Mouse (Mus musculus) MEL (cell line): ENCODE measurements around the gene Sept9. TPM values are rescaled to one million over a fixed set of nuclear protein-coding genes. Genes with fewer than 3 reads are reported as not detected.

Source experiments
- DNase-seq: peaks from one replicate; pipeline ENCODE4 v3.0.0; 2011; ENCODE audit warnings: low read depth, low spot score
- H3K27ac ChIP-seq: 2 replicates; pipeline ENCODE4 v1.5.1; 2012; ENCODE audit warnings: low read depth, mild to moderate bottlenecking, control low read depth, low read length, moderate library complexity; ENCODE audit not compliant: control insufficient read depth
- H3K27me3 ChIP-seq, 2 experiments: fragments of 150-350 bp in 1 of 2; sonication (generic) in 1 of 2; 2 replicates each; pipeline ENCODE4 v1.6.1; 2012; ENCODE audit warnings: low read length in 2 of 2, mild to moderate bottlenecking in 2 of 2, improper control_type of control experiment in 1 of 2, moderate library complexity in 1 of 2; ENCODE audit not compliant: insufficient read depth in 2 of 2, control insufficient read depth in 1 of 2
- H3K36me3 ChIP-seq, 2 experiments: 2 replicates each; pipeline ENCODE4 v1.6.1; 2012 to 2014; ENCODE audit warnings: low read length in 2 of 2, improper control_type of control experiment in 1 of 2, inconsistent platforms in 1 of 2, mild to moderate bottlenecking in 1 of 2; ENCODE audit not compliant: insufficient read depth in 2 of 2, control insufficient read depth in 1 of 2
- H3K4me1 ChIP-seq, 2 experiments: fragments of 150-350 bp in 1 of 2; sonication (generic) in 1 of 2; 2 replicates each; pipeline ENCODE4 v1.6.1; 2012; ENCODE audit warnings: low read length in 2 of 2, improper control_type of control experiment in 1 of 2, mild to moderate bottlenecking in 1 of 2; ENCODE audit not compliant: insufficient read depth in 2 of 2, control insufficient read depth in 1 of 2
- H3K4me3 ChIP-seq, 2 experiments: fragments of 150-350 bp in 1 of 2; sonication (generic) in 1 of 2; 2 replicates each; pipeline ENCODE4 v1.5.1; 2012; ENCODE audit warnings: low read depth in 2 of 2, low read length in 2 of 2, mild to moderate bottlenecking in 2 of 2, moderate library complexity in 2 of 2, control low read depth in 1 of 2, improper control_type of control experiment in 1 of 2; ENCODE audit not compliant: control insufficient read depth in 1 of 2, insufficient read depth in 1 of 2
- H3K79me2 ChIP-seq: 2 replicates; pipeline ENCODE4 v1.6.1; 2012; ENCODE audit warnings: mild to moderate bottlenecking, low read length, moderate library complexity; ENCODE audit not compliant: control insufficient read depth, poor library complexity, insufficient read depth
- H3K9ac ChIP-seq: 2 replicates; pipeline ENCODE4 v1.6.1; 2012; ENCODE audit warnings: low read depth, mild to moderate bottlenecking, control low read depth, low read length, moderate library complexity; ENCODE audit not compliant: control insufficient read depth, poor library complexity, severe bottlenecking
- H3K9me3 ChIP-seq: fragments of 150-350 bp; sonication (generic); replicated peaks from 2 replicates; pipeline ENCODE4 v1.6.1; 2012; ENCODE audit warnings: mild to moderate bottlenecking, low read length, improper control_type of control experiment, moderate library complexity; ENCODE audit not compliant: insufficient read depth
- BHLHE40 ChIP-seq: IDR thresholded peaks from 2 replicates; pipeline ENCODE4 v1.6.1; 2012; ENCODE audit warnings: low read depth, mild to moderate bottlenecking, inconsistent platforms, low read length, improper control_type of control experiment, borderline replicate concordance
- CHD2 ChIP-seq: IDR thresholded peaks from 2 replicates; pipeline ENCODE4 v1.6.1; 2011; ENCODE audit warnings: low read length, improper control_type of control experiment
- EP300 ChIP-seq, 2 experiments: IDR thresholded peaks; 2 replicates each; pipeline ENCODE4 v1.6.1; 2011; ENCODE audit warnings: improper control_type of control experiment in 2 of 2, low read length in 2 of 2, low read depth in 1 of 2, mild to moderate bottlenecking in 1 of 2
- ETS1 ChIP-seq: IDR thresholded peaks from 2 replicates; pipeline ENCODE4 v1.6.1; 2012; ENCODE audit warnings: low read depth, mild to moderate bottlenecking, inconsistent platforms, low read length, improper control_type of control experiment, moderate library complexity
- MAFK ChIP-seq: IDR thresholded peaks from 2 replicates; pipeline ENCODE4 v1.6.1; 2011; ENCODE audit warnings: low read depth, mild to moderate bottlenecking, low read length, improper control_type of control experiment, borderline replicate concordance
- MYB ChIP-seq: IDR thresholded peaks from 2 replicates; pipeline ENCODE4 v1.6.1; 2011; ENCODE audit warnings: mild to moderate bottlenecking, low read depth, low read length, improper control_type of control experiment
- MYC ChIP-seq: IDR thresholded peaks from 2 replicates; pipeline ENCODE4 v1.6.1; 2011; ENCODE audit warnings: low read depth, mild to moderate bottlenecking, low read length, improper control_type of control experiment, moderate library complexity
- NRF1 ChIP-seq: IDR thresholded peaks from 2 replicates; pipeline ENCODE4 v1.6.1; 2014; ENCODE audit warnings: low read depth, mild to moderate bottlenecking, inconsistent platforms, low read length, improper control_type of control experiment, moderate library complexity; ENCODE audit not compliant: poor library complexity, insufficient read depth, severe bottlenecking
- RAD21 ChIP-seq: IDR thresholded peaks from 2 replicates; pipeline ENCODE4 v1.6.1; 2011; ENCODE audit warnings: mild to moderate bottlenecking, low read depth, low read length, improper control_type of control experiment
- RCOR1 ChIP-seq: IDR thresholded peaks from 2 replicates; pipeline ENCODE4 v1.6.1; 2012; ENCODE audit warnings: low read depth, mild to moderate bottlenecking, inconsistent platforms, low read length, improper control_type of control experiment
- SMC3 ChIP-seq: IDR thresholded peaks from 2 replicates; pipeline ENCODE4 v1.6.1; 2011; ENCODE audit warnings: low read depth, low read length, improper control_type of control experiment
- UBTF ChIP-seq: IDR thresholded peaks from 2 replicates; pipeline ENCODE4 v1.6.1; 2012; ENCODE audit warnings: low read depth, mild to moderate bottlenecking, inconsistent platforms, low read length, improper control_type of control experiment, moderate library complexity, borderline replicate concordance; ENCODE audit not compliant: insufficient read depth
- USF1 ChIP-seq: IDR thresholded peaks from 2 replicates; pipeline ENCODE4 v1.6.1; 2014; ENCODE audit warnings: low read depth, mild to moderate bottlenecking, inconsistent platforms, low read length, improper control_type of control experiment, moderate library complexity
- ZC3H11A ChIP-seq: IDR thresholded peaks from 2 replicates; pipeline ENCODE4 v1.6.1; 2012; ENCODE audit warnings: low read depth, mild to moderate bottlenecking, inconsistent platforms, low read length, improper control_type of control experiment
- ZMIZ1 ChIP-seq: IDR thresholded peaks from 2 replicates; pipeline ENCODE4 v1.6.1; 2012; ENCODE audit warnings: low read depth, mild to moderate bottlenecking, inconsistent platforms, low read length, improper control_type of control experiment, moderate library complexity
- polyA plus RNA-seq, 2 experiments: library from polyadenylated mRNA; stranded (reverse) in 1 of 2; unstranded in 1 of 2; fragments of >175 nt in 1 of 2; fragments of >200 nt in 1 of 2; gene quantifications; 2 replicates each; pipeline versions ENCODE4 v1.2.1 to v1.2.4; 2012; ENCODE audit warnings: low replicate concordance in 2 of 2, low read depth in 1 of 2; ENCODE audit not compliant: insufficient read length in 2 of 2, insufficient read depth in 1 of 2, missing spikeins in 1 of 2
- total RNA-seq: library from RNA; depleted of rRNA; stranded (reverse); fragments of 300-350 nt; gene quantifications from 2 replicates; pipeline ENCODE4 v1.2.3, GENCODE M21; 2012

The Sept9 gene
- total and polyA plus RNA-seq, 3 experiments = 49.7 to 196 (median 163) TPM

GRCm38 (mm10) chr11:117168278-117169087 lies 31.0 kb upstream of the Sept9 start (continued):
- TF ChIP-seq ETS1 (peak; percentile 50; the same call in 1 of the 2 replicates), MYB (no peak), RAD21 (no peak), ZC3H11A (no peak), BHLHE40 (no peak), SMC3 (no peak), RCOR1 (peak; percentile 14; the same call in 1 of the 2 replicates), ZMIZ1 (no peak), MAFK (no peak), UBTF (no peak), CHD2 (no peak), EP300 (IDR thresholded peaks at IDR 0.05; ENCODE audit: low read depth in 1 of 2, low read length in 2 of 2) (peak in 1 of 2 experiments; percentile 31; a peak in 1 of 4 replicates)

GRCm38 (mm10) chr11:117169088-117169635 lies 30.3 kb upstream of the Sept9 start:
- Histone ChIP-seq H3K4me1 (peaks cover 0 to 14% of the 10 kb centered on the region in 2 experiments; a peak in 2 of 4 replicates), H3K4me3 (peak overlapping the region; percentile 20 to 53), H3K36me3 (peaks cover 0 to 6% of the 10 kb centered on the region in 2 experiments; a peak in 1 of 4 replicates), H3K79me2 (no peaks in the 10 kb centered on the region), H3K9ac (peak overlapping the region; percentile 56), H3K27ac (peak overlapping the region; percentile 47), H3K27me3 (no peaks in the 10 kb centered on the region), H3K9me3 (no peaks in the 10 kb centered on the region)
- 0 out of 2 replicates have a peak, but pooled peaks have one; percentile 1 for TF ChIP-seq MYC
- no peak for TF ChIP-seq UBTF
- no peak for TF ChIP-seq RCOR1
- TF ChIP-seq NRF1 = peak; percentile 58
- no peak for TF ChIP-seq USF1
- DNase-seq = peak; percentile 63
